Mouse (Mus musculus): Measurements from ENCODE around the gene Zfp367.

DNA sequence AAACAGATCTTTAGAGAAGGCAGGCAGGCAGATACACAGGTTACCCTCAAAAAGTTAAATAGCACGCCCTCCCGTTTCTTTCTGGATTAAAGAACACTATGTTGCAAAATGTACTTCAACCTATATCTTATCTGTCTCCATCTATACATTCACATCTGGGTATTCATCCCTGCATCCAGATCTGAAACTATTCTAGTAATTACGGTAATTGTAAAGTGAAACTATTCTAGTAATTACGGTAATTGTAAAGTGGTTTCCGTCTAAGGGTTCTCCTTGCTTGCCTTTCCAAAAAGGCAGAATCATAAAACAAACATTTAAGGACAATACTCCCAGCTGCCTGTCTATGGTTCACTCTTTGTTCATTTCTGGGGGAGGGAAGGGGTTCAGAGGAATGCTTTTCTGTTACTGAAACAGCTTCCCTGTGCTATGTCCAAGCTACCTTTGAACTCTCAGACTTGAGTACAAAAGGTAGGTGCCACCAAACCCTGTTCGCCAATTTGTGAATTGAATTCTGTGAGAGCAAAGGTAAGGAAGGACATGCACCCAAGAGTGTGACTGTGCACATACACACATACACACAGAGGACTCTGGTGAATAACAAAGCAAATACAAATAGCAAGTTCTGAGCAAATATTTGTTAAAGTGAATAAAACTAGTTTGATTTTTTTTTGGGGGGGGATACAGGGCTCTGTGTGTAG lies 29.4 kb downstream of the Zfp367 start:
- TF ChIP-seq CTCF (IDR thresholded peaks at IDR 0.05) (no peak), EP300 (IDR thresholded peaks at IDR 0.05) (no peak)
